Mouse (Mus musculus): ENCODE measurements at regions not wholly inside any gene's neighbourhood (a gene's known extent, or its start where the extent isn't known, plus 50 kb on each side); places are given as distances from the start of the nearest gene placed in this dataset.

DNA sequence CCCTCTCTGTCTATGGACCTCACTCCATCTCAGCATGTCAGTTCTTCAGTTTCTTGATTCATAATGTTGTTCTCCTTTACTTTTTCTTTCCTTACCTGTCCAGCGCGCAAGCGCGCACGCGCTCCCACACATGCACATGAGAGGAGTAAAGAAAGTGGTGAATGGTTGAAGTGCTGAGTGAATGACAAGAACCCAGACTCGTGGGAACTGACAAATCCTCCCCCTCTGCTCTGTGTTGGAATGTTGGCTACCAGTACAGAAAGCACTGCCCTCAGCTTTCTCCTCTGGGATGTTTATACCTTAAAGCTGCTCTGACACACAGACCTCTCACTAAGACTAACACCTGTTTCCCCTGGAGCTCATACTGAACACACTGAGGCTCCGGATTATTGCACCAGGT, 302.2 kb upstream of the Nrp1 start:
- no peak overlapping the region for H3K9ac ChIP-seq (replicated peaks)
- no peak for ATAC-seq (replicated peaks)
- WGBS, result 90% methylated on average over 8 of the region's 8 CpGs
- no peak overlapping the region for H3K4me3 ChIP-seq
- H3K27ac ChIP-seq (replicated peaks), result no peak overlapping the region
- 0 out of 2 replicates have a peak, but pooled peaks cover 3% of the 10 kb centered on the region for H3K4me1 ChIP-seq
- no peaks in the 10 kb centered on the region for H3K36me3 ChIP-seq
- no peaks in the 10 kb centered on the region for H3K9me3 ChIP-seq
- no peak overlapping the region for H3K4me2 ChIP-seq (replicated peaks)
- no peaks in the 10 kb centered on the region for H3K27me3 ChIP-seq

GRCm38 (mm10) chr8:128057845-128058244, 300.6 kb upstream of the Nrp1 start:
- H3K4me2 ChIP-seq (replicated peaks), result no peak overlapping the region
- ATAC-seq (replicated peaks), result no peak
- H3K27ac ChIP-seq (replicated peaks), result no peak overlapping the region
- no peak overlapping the region for H3K9ac ChIP-seq (replicated peaks)
- H3K9me3 ChIP-seq, result no peaks in the 10 kb centered on the region
- H3K4me1 ChIP-seq, result 0 out of 2 replicates have a peak, but pooled peaks cover 3% of the 10 kb centered on the region
- H3K27me3 ChIP-seq, result no peaks in the 10 kb centered on the region
- H3K36me3 ChIP-seq, result no peaks in the 10 kb centered on the region
- no peak overlapping the region for H3K4me3 ChIP-seq
- 92% methylated on average over 6 of the region's 6 CpGs for WGBS

DNA sequence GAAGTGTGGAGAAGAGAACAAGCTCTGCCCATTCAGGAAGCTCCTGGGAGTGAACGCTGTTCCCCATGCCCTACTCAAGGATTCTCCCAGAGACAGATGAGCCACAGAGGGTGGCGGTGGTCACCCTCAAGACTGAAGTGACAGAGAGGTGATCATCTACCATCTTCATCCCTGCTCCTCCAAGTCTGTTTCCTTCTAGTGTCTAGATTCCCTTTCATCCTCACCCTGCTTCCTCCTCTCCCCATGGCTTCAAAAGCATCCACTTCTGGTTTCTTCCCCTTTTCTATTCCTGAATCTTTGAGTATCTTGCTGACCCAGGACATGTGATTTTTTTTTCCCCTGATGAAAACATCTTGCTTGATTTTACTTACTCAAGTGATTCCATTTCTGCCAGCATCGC, 298.6 kb upstream of the Nrp1 start:
- Histone ChIP-seq H3K27ac (replicated peaks) (no peak overlapping the region), H3K4me2 (replicated peaks) (no peak overlapping the region), H3K4me1 (no peaks in the 10 kb centered on the region), H3K9me3 (no peaks in the 10 kb centered on the region), H3K27me3 (no peaks in the 10 kb centered on the region), H3K9ac (replicated peaks) (no peak overlapping the region), H3K36me3 (no peaks in the 10 kb centered on the region), H3K4me3 (no peak overlapping the region)
- no peak for ATAC-seq (replicated peaks)
- WGBS, result 94% methylated on average over 3 of the region's 3 CpGs

- no peak for ATAC-seq (replicated peaks)
- WGBS, result 66% methylated on average over 1 of the region's 1 CpGs
- no peaks in the 10 kb centered on the region for H3K27me3 ChIP-seq
Measured at GRCm38 (mm10) chr8:128064211-128064610, 294.2 kb upstream of the Nrp1 start.

GRCm38 (mm10) chr8:128065127-128065526, 293.3 kb upstream of the Nrp1 start:
- no peak overlapping the region for H3K9ac ChIP-seq (replicated peaks)
- 75% methylated on average over 2 of the region's 2 CpGs for WGBS
- H3K4me2 ChIP-seq (replicated peaks), result no peak overlapping the region
- no peaks in the 10 kb centered on the region for H3K4me1 ChIP-seq
- no peak overlapping the region for H3K27ac ChIP-seq (replicated peaks)
- no peak overlapping the region for H3K4me3 ChIP-seq
- H3K27me3 ChIP-seq, result no peaks in the 10 kb centered on the region
- no peaks in the 10 kb centered on the region for H3K36me3 ChIP-seq
- no peaks in the 10 kb centered on the region for H3K9me3 ChIP-seq
- no peak for ATAC-seq (replicated peaks)

More at GRCm38 (mm10) chr8:128064211-128064610, 294.2 kb upstream of the Nrp1 start:
- Histone ChIP-seq H3K4me2 (replicated peaks) (no peak overlapping the region), H3K27ac (replicated peaks) (no peak overlapping the region), H3K36me3 (no peaks in the 10 kb centered on the region), H3K9me3 (no peaks in the 10 kb centered on the region), H3K4me1 (no peaks in the 10 kb centered on the region), H3K9ac (replicated peaks) (no peak overlapping the region), H3K4me3 (no peak overlapping the region)

DNA sequence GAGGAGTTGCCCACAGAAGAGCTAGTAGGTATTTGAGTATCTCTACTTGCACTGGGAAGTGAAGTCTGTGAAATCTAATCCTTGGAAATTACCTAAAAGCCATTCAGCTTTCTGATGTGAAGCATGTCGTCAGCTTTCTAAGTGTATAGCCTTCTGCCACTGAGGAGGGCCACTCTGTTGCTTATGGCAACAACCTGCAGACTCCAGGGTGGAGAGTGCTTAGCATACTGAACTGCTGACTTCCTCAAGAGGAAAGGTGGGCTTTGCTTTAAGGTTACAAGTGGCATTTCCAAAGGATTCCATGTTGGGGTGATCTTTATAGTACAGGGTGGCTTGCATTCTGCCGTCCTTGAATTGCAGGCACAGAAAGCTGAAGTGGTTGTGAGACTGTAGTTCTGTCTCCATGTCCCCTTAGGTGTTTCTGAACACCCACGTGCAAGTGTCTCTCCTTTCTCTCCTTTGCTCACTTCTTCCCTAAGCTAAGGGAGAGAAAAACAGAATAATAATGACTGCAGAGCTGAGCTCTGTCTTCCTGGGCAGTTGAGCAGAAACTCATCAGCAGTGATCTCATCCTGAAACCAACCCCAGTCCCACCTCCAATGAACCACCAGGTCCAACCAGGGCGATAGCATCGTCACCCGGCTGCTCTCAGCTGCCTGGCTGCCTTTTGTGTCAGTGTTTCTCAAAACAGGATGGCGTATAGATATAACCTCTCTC, 292.3 kb upstream of the Nrp1 start:
- Histone ChIP-seq H3K9ac (replicated peaks) (no peak overlapping the region), H3K9me3 (no peaks in the 10 kb centered on the region), H3K27ac (replicated peaks) (no peak overlapping the region), H3K36me3 (no peaks in the 10 kb centered on the region), H3K27me3 (no peaks in the 10 kb centered on the region), H3K4me1 (no peaks in the 10 kb centered on the region), H3K4me3 (no peak overlapping the region), H3K4me2 (replicated peaks) (no peak overlapping the region)
- 62% methylated on average over 7 of the region's 7 CpGs for WGBS
- no peak for ATAC-seq (replicated peaks)

DNA sequence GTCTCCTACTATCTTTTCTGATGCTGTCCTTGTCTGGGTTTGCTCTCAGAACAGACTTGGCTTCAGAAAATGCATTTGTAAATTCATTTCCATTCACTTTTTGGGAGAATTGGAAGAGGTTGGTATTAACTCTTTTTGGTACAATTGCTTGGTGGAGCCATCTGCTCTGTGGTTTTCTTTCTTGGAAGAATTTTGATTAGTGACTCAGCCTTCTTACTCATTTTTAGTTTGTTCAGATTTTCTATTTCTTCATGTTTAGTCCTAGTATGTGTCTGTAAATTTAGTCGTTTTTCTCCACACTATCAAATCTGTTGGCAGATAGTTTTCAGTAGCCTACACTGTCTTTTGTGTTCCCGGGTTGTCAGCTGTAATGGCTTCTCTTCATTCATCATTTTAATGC, 288.7 kb upstream of the Nrp1 start:
- 85% methylated on average over 2 of the region's 2 CpGs for WGBS
- no peak overlapping the region for H3K4me2 ChIP-seq (replicated peaks)
- no peak for ATAC-seq (replicated peaks)
- H3K9ac ChIP-seq (replicated peaks), result no peak overlapping the region
- no peaks in the 10 kb centered on the region for H3K4me1 ChIP-seq
- H3K4me3 ChIP-seq, result no peak overlapping the region
- no peaks in the 10 kb centered on the region for H3K27me3 ChIP-seq
- H3K9me3 ChIP-seq, result no peaks in the 10 kb centered on the region
- no peaks in the 10 kb centered on the region for H3K36me3 ChIP-seq
- no peak overlapping the region for H3K27ac ChIP-seq (replicated peaks)

GRCm38 (mm10) chr8:128075566-128075965, 282.8 kb upstream of the Nrp1 start:
- Histone ChIP-seq H3K36me3 (no peaks in the 10 kb centered on the region), H3K4me1 (no peaks in the 10 kb centered on the region), H3K9me3 (no peaks in the 10 kb centered on the region), H3K4me2 (replicated peaks) (no peak overlapping the region), H3K27me3 (no peaks in the 10 kb centered on the region), H3K9ac (replicated peaks) (no peak overlapping the region), H3K27ac (replicated peaks) (no peak overlapping the region), H3K4me3 (no peak overlapping the region)
- WGBS, result 76% methylated on average over 1 of the region's 1 CpGs
- no peak for ATAC-seq (replicated peaks)

DNA sequence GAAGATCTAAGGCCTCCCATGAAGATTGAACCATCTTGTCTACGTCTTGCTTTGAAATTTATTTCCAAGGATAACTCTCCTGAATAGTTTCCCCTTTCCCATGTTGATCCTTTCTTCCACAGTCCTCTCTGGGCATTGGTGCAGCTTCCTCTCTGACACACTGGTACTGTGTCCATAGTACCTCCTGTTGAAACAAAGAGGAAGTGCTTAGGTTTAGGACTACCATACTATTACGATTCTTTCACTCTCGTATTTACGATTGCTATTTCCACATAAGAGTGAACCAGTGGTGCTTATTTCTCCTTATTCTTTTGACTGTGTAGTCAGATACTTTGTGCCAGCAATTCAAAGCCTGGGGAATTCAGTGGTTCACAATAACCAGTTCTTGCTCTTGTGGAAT, 282.2 kb upstream of the Nrp1 start:
- WGBS, result 95% methylated on average over 4 of the region's 4 CpGs
- Histone ChIP-seq H3K27ac (replicated peaks) (no peak overlapping the region), H3K27me3 (no peaks in the 10 kb centered on the region), H3K4me1 (no peaks in the 10 kb centered on the region), H3K9ac (replicated peaks) (no peak overlapping the region), H3K4me2 (replicated peaks) (no peak overlapping the region), H3K4me3 (no peak overlapping the region), H3K36me3 (no peaks in the 10 kb centered on the region), H3K9me3 (no peaks in the 10 kb centered on the region)
- no peak for ATAC-seq (replicated peaks)

DNA sequence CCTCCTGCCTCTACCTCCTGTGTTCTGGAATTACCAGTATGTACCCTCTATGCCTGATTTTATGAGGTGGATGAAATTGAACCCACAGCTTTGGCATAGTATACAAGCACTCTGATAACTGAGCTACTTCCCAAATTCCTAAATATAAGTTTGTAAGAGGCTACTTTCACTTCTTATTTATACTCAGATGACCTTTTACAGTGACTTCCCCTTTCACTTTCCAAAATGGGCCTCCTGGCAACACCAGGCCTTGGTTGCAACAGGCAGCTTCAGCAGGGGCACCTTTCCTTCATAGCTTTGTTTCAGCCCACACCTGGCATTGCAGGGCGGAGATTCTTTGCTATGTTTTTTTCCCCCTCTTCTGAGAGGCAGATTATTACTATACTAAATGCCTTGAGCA, 279.7 kb upstream of the Nrp1 start:
- no peak for ATAC-seq (replicated peaks)
- WGBS, result 87% methylated on average over 1 of the region's 1 CpGs

DNA sequence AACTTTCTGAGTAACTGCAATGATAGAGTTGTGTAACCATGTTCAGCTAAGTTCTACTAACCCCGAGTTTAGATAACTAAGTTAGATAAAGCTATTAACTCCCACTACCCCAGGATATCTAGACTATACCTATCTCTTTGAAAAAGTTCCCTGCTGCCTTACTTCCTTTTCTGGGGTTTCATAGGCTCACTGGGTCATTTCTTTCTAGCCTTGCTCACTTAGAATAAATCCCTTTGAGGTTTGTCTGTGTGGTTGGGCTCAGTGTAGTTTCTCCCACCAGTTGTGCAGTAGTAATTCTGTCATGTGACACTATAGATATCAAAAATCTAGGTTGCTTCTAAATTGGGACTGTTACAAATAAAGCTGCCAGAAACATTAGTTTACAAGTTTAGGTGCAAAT, 272.6 kb upstream of the Nrp1 start:
- no peak overlapping the region for H3K4me3 ChIP-seq
- no peak overlapping the region for H3K27ac ChIP-seq (replicated peaks)
- no peak overlapping the region for H3K9ac ChIP-seq (replicated peaks)
- no peaks in the 10 kb centered on the region for H3K4me1 ChIP-seq
- H3K9me3 ChIP-seq, result no peaks in the 10 kb centered on the region
- H3K27me3 ChIP-seq, result no peaks in the 10 kb centered on the region
- WGBS, result 94% methylated on average over 1 of the region's 1 CpGs
- no peak overlapping the region for H3K4me2 ChIP-seq (replicated peaks)
- no peaks in the 10 kb centered on the region for H3K36me3 ChIP-seq
- ATAC-seq (replicated peaks), result no peak

More for the DNA sequence above, 279.7 kb upstream of the Nrp1 start:
- Histone ChIP-seq H3K4me1 (no peaks in the 10 kb centered on the region), H3K4me2 (replicated peaks) (no peak overlapping the region), H3K27me3 (no peaks in the 10 kb centered on the region), H3K4me3 (no peak overlapping the region), H3K9me3 (no peaks in the 10 kb centered on the region), H3K36me3 (no peaks in the 10 kb centered on the region), H3K9ac (replicated peaks) (no peak overlapping the region), H3K27ac (replicated peaks) (no peak overlapping the region)

- Histone ChIP-seq H3K4me2 (replicated peaks) (no peak overlapping the region), H3K36me3 (no peaks in the 10 kb centered on the region), H3K4me3 (no peak overlapping the region), H3K4me1 (no peaks in the 10 kb centered on the region), H3K27me3 (no peaks in the 10 kb centered on the region), H3K9me3 (no peaks in the 10 kb centered on the region), H3K27ac (replicated peaks) (no peak overlapping the region), H3K9ac (replicated peaks) (no peak overlapping the region)
- 100% methylated on average over 1 of the region's 1 CpGs for WGBS
- ATAC-seq (replicated peaks), result no peak
Measured at GRCm38 (mm10) chr8:128087500-128087899, 270.9 kb upstream of the Nrp1 start.

DNA sequence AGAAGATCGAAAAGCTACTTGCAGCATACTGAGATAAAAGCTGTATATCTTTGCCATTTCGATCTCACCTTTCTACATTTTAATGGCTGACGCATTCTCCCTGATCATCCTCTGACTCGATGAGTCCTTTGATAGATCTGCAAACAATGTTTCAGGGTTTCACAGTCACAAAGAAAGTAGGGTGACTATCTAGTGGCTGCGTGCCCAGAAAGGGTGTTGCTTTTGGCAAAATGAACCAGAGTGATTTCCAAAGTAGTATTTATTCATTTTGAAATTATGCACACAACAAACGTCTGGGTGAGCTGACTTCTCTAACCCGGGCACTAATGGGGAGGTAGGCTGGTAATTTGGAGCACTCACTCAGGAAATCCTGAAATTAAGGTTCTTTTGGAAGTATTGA, 265.6 kb upstream of the Nrp1 start:
- H3K27me3 ChIP-seq, result no peaks in the 10 kb centered on the region
- ATAC-seq (replicated peaks), result no peak
- no peak overlapping the region for H3K4me3 ChIP-seq
- no peak overlapping the region for H3K27ac ChIP-seq (replicated peaks)
- no peaks in the 10 kb centered on the region for H3K4me1 ChIP-seq
- no peak overlapping the region for H3K9ac ChIP-seq (replicated peaks)
- 73% methylated on average over 7 of the region's 7 CpGs for WGBS
- H3K9me3 ChIP-seq, result no peaks in the 10 kb centered on the region
- no peak overlapping the region for H3K4me2 ChIP-seq (replicated peaks)
- no peaks in the 10 kb centered on the region for H3K36me3 ChIP-seq
